Mouse (Mus musculus): ENCODE data around the gene Tmbim1. TPM values are rescaled to one million over a fixed set of nuclear protein-coding genes. Genes with fewer than 3 reads are reported as not detected.
"Not testable (repeated sequence)": the region's sequence is repeated elsewhere in the genome, so short reads cannot be mapped to it uniquely, and the experiment has no call there.

Gene Tmbim1
- polyA plus RNA-seq, 1 experiment: 69.2 TPM

DNA sequence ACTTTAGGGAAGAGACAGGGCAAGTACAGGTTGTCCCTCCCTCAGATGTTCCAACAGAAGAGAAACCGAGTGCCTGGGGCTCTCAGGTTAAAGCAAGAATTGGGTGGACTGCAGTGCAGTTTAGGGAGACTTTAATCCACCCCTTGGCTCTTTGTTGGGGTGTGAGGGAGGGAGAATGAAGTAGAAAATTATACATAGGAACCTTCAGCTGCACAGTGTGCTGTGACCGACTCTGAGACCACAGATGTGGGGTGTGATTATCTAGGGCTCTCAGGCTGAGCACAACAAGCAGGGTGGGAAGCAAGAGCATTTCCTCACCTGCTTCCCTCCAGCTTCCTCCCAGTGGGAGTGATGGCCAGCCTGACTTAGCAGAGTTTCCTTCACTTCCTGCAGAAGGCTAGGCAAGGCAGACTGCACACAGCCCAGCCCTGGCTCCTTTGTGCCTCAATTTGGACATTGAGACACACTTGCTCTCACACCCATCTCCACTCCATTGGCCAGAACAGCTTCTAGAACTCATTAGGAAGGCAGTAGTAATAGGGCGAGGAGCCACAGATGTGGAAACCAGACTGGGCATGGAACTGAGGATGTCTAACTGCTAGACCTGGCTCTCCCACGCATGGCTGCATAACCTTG, 25.7 kb upstream of the Tmbim1 start:
- no peak for DNase-seq
- Histone ChIP-seq H3K27ac (ENCODE audit: control insufficient read depth, insufficient read depth, low read length) (no peak overlapping the region), H3K4me1 (replicated peaks; ENCODE audit: control insufficient read depth, insufficient read depth, low read length) (peaks cover 26% of the 10 kb centered on the region), H3K27me3 (ENCODE audit: control insufficient read depth, insufficient read depth, low read length) (no peaks in the 10 kb centered on the region), H3K4me3 (ENCODE audit: control insufficient read depth, insufficient read depth, low read length) (no peak overlapping the region), H3K36me3 (ENCODE audit: control insufficient read depth, insufficient read depth, low read length) (no peaks in the 10 kb centered on the region)
- WGBS: 42% methylated on average over 4 of the region's 4 CpGs
- TF ChIP-seq POLR2A (IDR thresholded peaks at IDR 0.05; ENCODE audit: control insufficient read depth, extremely low read depth, insufficient read depth, low read length, poor library complexity): no peak
- TF ChIP-seq CTCF (IDR thresholded peaks at IDR 0.05; ENCODE audit: borderline replicate concordance, control insufficient read depth, extremely low read depth, insufficient read depth, low read length, poor library complexity): no peak

GRCm38 (mm10) chr1:74329899-74330431, 24.5 kb upstream of the Tmbim1 start:
- TF ChIP-seq POLR2A (IDR thresholded peaks at IDR 0.05; ENCODE audit: control insufficient read depth, extremely low read depth, insufficient read depth, low read length, poor library complexity) (no peak), CTCF (IDR thresholded peaks at IDR 0.05; ENCODE audit: borderline replicate concordance, control insufficient read depth, extremely low read depth, insufficient read depth, low read length, poor library complexity) (no peak)
- no peak for DNase-seq
- 92% methylated on average over 7 of the region's 7 CpGs for WGBS

DNA sequence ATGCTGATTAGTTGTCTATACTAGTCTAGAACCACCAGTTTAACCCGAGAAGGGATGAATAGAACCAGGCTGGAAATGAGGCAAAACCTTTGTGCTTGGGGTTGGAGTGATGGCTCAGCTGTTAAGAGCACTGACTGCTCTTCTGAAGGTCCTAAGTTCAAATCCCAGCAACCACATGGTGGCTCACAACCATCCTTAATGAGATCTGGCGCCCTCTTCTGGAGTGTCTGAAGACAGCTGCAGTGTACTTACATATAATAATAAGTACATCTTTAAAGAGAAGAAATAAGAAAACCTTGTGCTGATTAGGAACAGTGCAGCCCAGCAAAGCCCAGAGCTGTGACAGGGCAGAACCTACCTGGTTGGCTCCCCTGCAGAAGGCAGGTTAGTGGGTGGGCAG, 21.5 kb upstream of the Tmbim1 start:
- not testable (repeated sequence) for H3K27me3 ChIP-seq (ENCODE audit: control insufficient read depth, insufficient read depth, low read length); H3K4me3 ChIP-seq (ENCODE audit: control insufficient read depth, insufficient read depth, low read length); DNase-seq; H3K27ac ChIP-seq (ENCODE audit: control insufficient read depth, insufficient read depth, low read length); H3K36me3 ChIP-seq (ENCODE audit: control insufficient read depth, insufficient read depth, low read length)
- 89% methylated on average over 2 of the region's 2 CpGs for WGBS
- peaks cover 15% of the 10 kb centered on the region for H3K4me1 ChIP-seq (replicated peaks; ENCODE audit: control insufficient read depth, insufficient read depth, low read length)

More at GRCm38 (mm10) chr1:74329899-74330431, 24.5 kb upstream of the Tmbim1 start:
- peaks cover 26% of the 10 kb centered on the region for H3K4me1 ChIP-seq (replicated peaks; ENCODE audit: control insufficient read depth, insufficient read depth, low read length)
- no peaks in the 10 kb centered on the region for H3K36me3 ChIP-seq (ENCODE audit: control insufficient read depth, insufficient read depth, low read length)
- H3K27me3 ChIP-seq (ENCODE audit: control insufficient read depth, insufficient read depth, low read length): no peaks in the 10 kb centered on the region
- no peak overlapping the region for H3K27ac ChIP-seq (ENCODE audit: control insufficient read depth, insufficient read depth, low read length)
- H3K4me3 ChIP-seq (ENCODE audit: control insufficient read depth, insufficient read depth, low read length): no peak overlapping the region

DNA sequence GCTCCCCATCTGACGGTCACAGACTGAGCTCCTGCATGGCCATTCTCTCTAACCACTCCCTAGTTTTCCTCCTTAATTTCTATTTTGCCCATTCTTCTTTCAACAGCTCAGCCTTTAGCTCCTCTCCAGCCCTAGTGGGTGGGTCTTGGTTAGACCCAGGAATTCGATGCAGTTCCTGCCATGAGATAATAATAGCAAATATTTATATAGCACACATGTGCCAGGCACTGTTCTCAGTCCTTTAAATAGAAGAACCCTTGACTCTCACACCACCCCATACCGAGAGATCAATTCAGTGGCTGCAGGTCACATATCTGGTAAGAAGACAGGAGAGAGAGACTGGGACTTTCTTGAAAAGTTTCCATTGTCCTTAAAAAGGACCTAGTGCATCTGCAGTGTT, 16.0 kb upstream of the Tmbim1 start:
- no peak for DNase-seq
- Histone ChIP-seq H3K36me3 (ENCODE audit: control insufficient read depth, insufficient read depth, low read length) (no peaks in the 10 kb centered on the region), H3K27me3 (ENCODE audit: control insufficient read depth, insufficient read depth, low read length) (no peaks in the 10 kb centered on the region), H3K27ac (ENCODE audit: control insufficient read depth, insufficient read depth, low read length) (no peak overlapping the region), H3K4me1 (replicated peaks; ENCODE audit: control insufficient read depth, insufficient read depth, low read length) (peaks cover 9% of the 10 kb centered on the region), H3K4me3 (ENCODE audit: control insufficient read depth, insufficient read depth, low read length) (no peak overlapping the region)
- WGBS: 97% methylated on average over 3 of the region's 3 CpGs
- TF ChIP-seq CTCF (IDR thresholded peaks at IDR 0.05; ENCODE audit: borderline replicate concordance, control insufficient read depth, extremely low read depth, insufficient read depth, low read length, poor library complexity): no peak
- no peak for TF ChIP-seq POLR2A (IDR thresholded peaks at IDR 0.05; ENCODE audit: control insufficient read depth, extremely low read depth, insufficient read depth, low read length, poor library complexity)

DNA sequence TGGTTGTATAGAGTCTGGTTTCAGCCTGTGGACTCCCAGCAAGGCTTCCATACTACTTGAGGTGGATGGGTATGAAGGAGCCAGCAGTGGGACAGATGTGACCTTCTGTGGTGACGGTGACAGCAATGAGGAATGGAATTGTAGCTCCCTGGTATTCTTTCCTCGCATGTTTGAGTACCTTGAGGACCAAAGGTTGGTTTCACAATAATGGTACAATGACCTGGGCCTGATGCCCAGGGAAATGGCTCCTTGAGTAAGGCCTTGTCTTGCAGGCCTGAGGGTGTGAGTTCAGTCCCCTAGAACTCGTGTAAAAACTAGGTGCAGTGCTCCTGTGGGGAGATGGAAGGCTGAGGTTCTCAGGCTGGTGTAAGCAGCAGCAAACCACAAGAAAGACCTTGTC, 13.3 kb upstream of the Tmbim1 start:
- WGBS: 87% methylated on average over 3 of the region's 3 CpGs

DNA sequence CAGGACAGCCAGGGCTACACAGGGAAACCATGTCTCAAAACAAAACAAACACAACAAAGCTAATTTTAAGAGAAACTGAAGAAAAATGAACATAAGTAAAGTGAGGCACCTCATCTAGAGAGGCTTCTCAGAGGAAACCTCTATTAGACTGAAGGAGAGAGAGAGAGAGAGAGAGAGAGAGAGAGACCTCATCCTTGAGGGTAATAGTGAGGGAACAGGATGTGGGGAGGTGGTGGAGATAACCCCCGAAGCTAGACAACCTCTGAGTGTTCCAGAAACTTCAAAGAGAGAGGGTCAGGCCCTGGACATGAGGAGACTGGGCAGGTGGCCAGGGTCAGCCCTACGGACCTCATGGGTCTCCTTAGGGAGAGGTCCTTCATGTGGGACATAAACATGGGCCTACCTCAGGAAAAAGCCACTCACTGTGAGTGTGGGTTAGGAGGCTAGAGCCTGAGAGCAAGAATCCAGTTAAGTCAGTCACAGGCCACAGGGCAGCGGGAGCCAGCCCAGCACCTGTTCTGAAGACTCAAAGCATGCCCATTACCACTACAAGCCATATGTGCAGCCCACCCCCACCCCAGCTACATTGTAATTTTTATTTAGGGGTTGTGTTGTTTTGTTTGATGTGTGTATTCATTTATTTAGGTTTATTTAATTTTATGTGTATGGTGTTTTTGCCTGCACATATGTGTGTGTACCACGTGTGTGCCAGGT, 10.8 kb upstream of the Tmbim1 start:
- Histone ChIP-seq H3K27ac (ENCODE audit: control insufficient read depth, insufficient read depth, low read length) (peak overlapping the region; percentile 6; the same call in 1 of the 2 replicates), H3K4me1 (replicated peaks; ENCODE audit: control insufficient read depth, insufficient read depth, low read length) (peaks cover 14% of the 10 kb centered on the region), H3K27me3 (ENCODE audit: control insufficient read depth, insufficient read depth, low read length) (no peaks in the 10 kb centered on the region), H3K4me3 (ENCODE audit: control insufficient read depth, insufficient read depth, low read length) (no peak overlapping the region), H3K36me3 (ENCODE audit: control insufficient read depth, insufficient read depth, low read length) (no peaks in the 10 kb centered on the region)
- 33% methylated on average over 4 of the region's 4 CpGs for WGBS
- TF ChIP-seq POLR2A (IDR thresholded peaks at IDR 0.05; ENCODE audit: control insufficient read depth, extremely low read depth, insufficient read depth, low read length, poor library complexity) (no peak), CTCF (IDR thresholded peaks at IDR 0.05; ENCODE audit: borderline replicate concordance, control insufficient read depth, extremely low read depth, insufficient read depth, low read length, poor library complexity) (no peak)
- no peak for DNase-seq

More for the DNA sequence above, 13.3 kb upstream of the Tmbim1 start:
- DNase-seq: no peak
- H3K4me1 ChIP-seq (replicated peaks; ENCODE audit: control insufficient read depth, insufficient read depth, low read length): peaks cover 14% of the 10 kb centered on the region
- H3K27ac ChIP-seq (ENCODE audit: control insufficient read depth, insufficient read depth, low read length): no peak overlapping the region
- H3K27me3 ChIP-seq (ENCODE audit: control insufficient read depth, insufficient read depth, low read length): no peaks in the 10 kb centered on the region
- no peaks in the 10 kb centered on the region for H3K36me3 ChIP-seq (ENCODE audit: control insufficient read depth, insufficient read depth, low read length)
- H3K4me3 ChIP-seq (ENCODE audit: control insufficient read depth, insufficient read depth, low read length): no peak overlapping the region
- TF ChIP-seq CTCF (IDR thresholded peaks at IDR 0.05; ENCODE audit: borderline replicate concordance, control insufficient read depth, extremely low read depth, insufficient read depth, low read length, poor library complexity) (no peak), POLR2A (IDR thresholded peaks at IDR 0.05; ENCODE audit: control insufficient read depth, extremely low read depth, insufficient read depth, low read length, poor library complexity) (no peak)

Data from thymus, adult 2 months (tissue).